12 mouse cellular contexts compared by ENCODE assay signal in the genomic region with DNA sequence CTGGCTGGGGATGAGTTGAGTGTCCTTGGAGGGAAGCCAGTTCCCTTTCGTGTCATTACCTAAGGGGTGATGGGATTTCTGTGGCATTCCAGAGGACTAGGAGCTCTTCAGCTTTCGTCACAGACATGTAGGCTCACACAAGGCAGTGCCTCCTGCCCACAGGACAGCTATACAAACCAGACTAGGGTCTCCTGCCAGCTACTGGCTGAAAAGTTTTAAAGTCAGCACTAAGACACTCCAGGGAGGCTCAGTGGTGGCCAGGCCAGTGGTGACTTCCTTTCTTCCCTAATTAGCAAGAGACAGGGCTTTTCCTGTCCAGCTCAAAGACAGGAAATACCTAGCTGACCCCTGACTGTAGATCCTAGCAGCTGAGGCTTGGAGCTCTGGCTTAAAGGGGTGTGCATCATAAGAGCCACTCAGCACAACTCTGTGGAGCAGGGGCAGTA. TPM values are rescaled to one million over a fixed set of nuclear protein-coding genes. Genes with fewer than 3 reads are reported as not detected.
DNase-seq lines count a peak whose midpoint lies in the region; ATAC-seq lines count a peak whose summit lies in the region.
"Had no signal": no experiment of that assay in that cellular context is flagged by ENCODE, and none has a peak within 500 bp of the region (broad histone marks: within the 10 kb centered on the region; RNA-seq: fewer than 3 reads in every experiment).

No protein-coding gene starts in this region.

- no peak for ATAC-seq in kidney, embryonic 14.5 days (ENCODE audit: low FRiP score, low TSS enrichment)
- peak; percentile 41; the same call in 1 of the 2 replicates for ATAC-seq in monocyte, adult 5-6 weeks (replicated peaks; ENCODE audit: insufficient number of reproducible peaks, low FRiP score, low TSS enrichment, poor library complexity, severe bottlenecking)
- no peak for ATAC-seq in midbrain, embryonic 15.5 days (replicated peaks)
- ATAC-seq: forebrain, embryonic 13.5 days; intestine, embryonic 16.5 days; midbrain, embryonic 13.5 days had no signal

- peaks cover 4% of the 10 kb centered on the region; the same call in 1 of the 2 replicates for H3K9me3 ChIP-seq in kidney, embryonic 14.5 days (ENCODE audit: control insufficient read depth, low read length)
- no peaks in the 10 kb centered on the region for H3K9me3 ChIP-seq in heart, embryonic 10.5 days
- no peaks in the 10 kb centered on the region for H3K9me3 ChIP-seq in midbrain, embryonic 15.5 days
- H3K9me3 ChIP-seq: forebrain, embryonic 13.5 days; midbrain, embryonic 13.5 days had no signal

- no peak overlapping the region for H3K4me3 ChIP-seq in kidney, embryonic 14.5 days (ENCODE audit: low read length)
- 0 out of 2 replicates have a peak overlapping the region, but pooled peaks have one; percentile 3 for H3K4me3 ChIP-seq in heart, embryonic 10.5 days
- no peak overlapping the region for H3K4me3 ChIP-seq in midbrain, embryonic 15.5 days
- H3K4me3 ChIP-seq: forebrain, embryonic 13.5 days; limb, embryonic 12.5 days; midbrain, embryonic 13.5 days had no signal

- 61% methylated on average over 2 of the region's 2 CpGs for WGBS in kidney, embryonic 14.5 days
- 14% methylated on average over 2 of the region's 2 CpGs for WGBS in heart, embryonic 10.5 days
- WGBS in midbrain, embryonic 15.5 days, result 59% methylated on average over 2 of the region's 2 CpGs

- H3K9ac ChIP-seq in kidney, embryonic 14.5 days (ENCODE audit: low read depth, low read length), result no peak overlapping the region
- H3K9ac ChIP-seq in midbrain, embryonic 15.5 days, result no peak overlapping the region
- H3K9ac ChIP-seq: forebrain, embryonic 13.5 days; limb, embryonic 12.5 days; midbrain, embryonic 13.5 days had no signal

- no peaks in the 10 kb centered on the region for H3K27me3 ChIP-seq in kidney, embryonic 14.5 days (ENCODE audit: control insufficient read depth, insufficient read depth, low read length)
- H3K27me3 ChIP-seq in heart, embryonic 10.5 days (ENCODE audit: insufficient read depth, poor library complexity, severe bottlenecking), result no peaks in the 10 kb centered on the region
- no peaks in the 10 kb centered on the region for H3K27me3 ChIP-seq in midbrain, embryonic 15.5 days (replicated peaks)
- H3K27me3 ChIP-seq: forebrain, embryonic 13.5 days; limb, embryonic 12.5 days; midbrain, embryonic 13.5 days had no signal

- no peak overlapping the region for H3K27ac ChIP-seq in kidney, embryonic 14.5 days (ENCODE audit: low read depth, low read length)
- H3K27ac ChIP-seq in heart, embryonic 10.5 days, result peak overlapping the region; percentile 81
- no peak overlapping the region for H3K27ac ChIP-seq in midbrain, embryonic 15.5 days
- H3K27ac ChIP-seq: forebrain, embryonic 13.5 days; limb, embryonic 12.5 days; midbrain, embryonic 13.5 days had no signal

- H3K4me1 ChIP-seq in kidney, embryonic 14.5 days (ENCODE audit: control insufficient read depth, insufficient read depth, low read length), result no peaks in the 10 kb centered on the region; the same call in 1 of the 2 replicates
- peaks cover 22% of the 10 kb centered on the region for H3K4me1 ChIP-seq in heart, embryonic 10.5 days
- peaks cover 14% of the 10 kb centered on the region for H3K4me1 ChIP-seq in midbrain, embryonic 15.5 days
- H3K4me1 ChIP-seq: forebrain, embryonic 13.5 days had no signal

- H3K4me2 ChIP-seq in kidney, embryonic 14.5 days (replicated peaks; ENCODE audit: low read depth, low read length), result no peak overlapping the region
- no peak overlapping the region for H3K4me2 ChIP-seq in midbrain, embryonic 15.5 days
- H3K4me2 ChIP-seq: forebrain, embryonic 13.5 days; limb, embryonic 12.5 days; midbrain, embryonic 13.5 days had no signal

- peak; percentile 42 for DNase-seq in kidney, adult 11 months
- no peak for DNase-seq in heart, embryonic 10.5 days (ENCODE audit: low spot score)
- DNase-seq in heart, postnatal 4 days, result peak; percentile 47
- DNase-seq in urinary bladder, postnatal 25 days (ENCODE audit: low spot score), result no peak

- H3K36me3 ChIP-seq in kidney, embryonic 14.5 days (ENCODE audit: control insufficient read depth, insufficient read depth, low read length), result no peaks in the 10 kb centered on the region
- H3K36me3 ChIP-seq in heart, embryonic 10.5 days, result no peaks in the 10 kb centered on the region
- H3K36me3 ChIP-seq in midbrain, embryonic 15.5 days (replicated peaks), result no peaks in the 10 kb centered on the region
- H3K36me3 ChIP-seq: G1E; limb, embryonic 12.5 days; midbrain, embryonic 13.5 days had no signal

RNA-seq across cellular contexts. Expression of a gene that starts 12.0 kb away (rescaled TPM):
- 0.11 and 0.26 TPM in 2 replicates for polyA plus RNA-seq in kidney, embryonic 14.5 days (2014; fragmentation: Nextera tagmentation; extraction: Ambion mirVana)
- 17.0 and 28.0 TPM in 2 replicates for polyA plus RNA-seq in heart, embryonic 10.5 days (2016; fragmentation: Nextera tagmentation; extraction: Ambion mirVana)
- 100 to 1,000 TPM; 194 to 208 TPM for total RNA-seq in heart, postnatal 4 days (2021)
- total RNA-seq in monocyte, adult 5-6 weeks (2017), result 0.19 TPM in 1 of 3 replicates, not detected in the others
- polyA plus RNA-seq in midbrain, embryonic 15.5 days (2015; fragmentation: Nextera tagmentation; extraction: Ambion mirVana), result 1.5 and 1.6 TPM in 2 replicates
- polyA plus RNA-seq: G1E had no signal

Comparison
In these comparisons a context has a peak if more than half of its experiments do, and no peak if none do; other contexts are left out.
1. DNase-seq: peak in kidney, adult 11 months (single experiment) and heart, postnatal 4 days (single experiment); none in heart, embryonic 10.5 days (single experiment) and urinary bladder, postnatal 25 days (single experiment).